Mouse (Mus musculus) small intestine, adult 2 months (tissue): ENCODE results near the gene Snap91.

ENCODE experiments used
- CTCF ChIP-seq: fragments of 200-500 bp; IDR thresholded peaks from 2 replicates; pipeline ENCODE4 v1.5.1; 2012; ENCODE audit warnings: low read depth, mild to moderate bottlenecking, control low read depth, inconsistent platforms, low read length, moderate library complexity, mixed read lengths; ENCODE audit not compliant: insufficient replicate concordance, insufficient read length; ENCODE audit errors: extremely low read depth
- POLR2A ChIP-seq: fragments of 200-500 bp; IDR thresholded peaks from 2 replicates; pipeline ENCODE4 v1.6.1; 2012; ENCODE audit warnings: low read depth, mild to moderate bottlenecking, control low read depth, inconsistent platforms, low read length, moderate library complexity

DNA sequence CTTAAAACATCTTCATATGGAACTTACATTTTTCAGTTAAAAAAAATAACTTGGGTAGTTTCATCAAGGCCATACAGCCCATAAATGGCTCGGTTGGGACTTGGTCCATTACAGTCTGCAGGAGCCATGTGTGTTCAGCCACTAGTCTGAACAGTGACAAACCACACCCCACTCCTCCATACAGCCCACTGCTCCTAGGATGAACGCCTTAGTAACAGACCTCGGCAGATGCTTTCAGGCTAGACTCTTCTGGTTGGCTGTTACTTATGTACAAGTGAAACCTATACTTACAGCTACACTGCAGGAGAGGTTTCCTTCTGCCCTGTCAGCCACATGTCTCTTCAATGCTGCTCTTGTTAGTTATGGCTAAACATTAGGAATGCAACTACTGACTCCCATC, 85.2 kb downstream of the Snap91 start:
- TF ChIP-seq CTCF (no peak), POLR2A (no peak)
